Mouse (Mus musculus): ENCODE data around the gene Gm1993.
"Not testable (repeated sequence)": the region's sequence is repeated elsewhere in the genome, so short reads cannot be mapped to it uniquely, and the experiment has no call there.

The Gm1993 gene

GRCm38 (mm10) chrX:25570352-25570751, at the start of gene Gm1993:
Gene Gm1993, minus strand, starts transcription at chrX:25570452.
- DNase-seq (ENCODE audit: low spot score in 2 of 2) = not testable (repeated sequence)

Measured in spleen, postnatal 14 days (tissue).